Mouse (Mus musculus) ES-Bruce4 (cell line): Measurements from ENCODE around the gene Trim69. TPM values are rescaled to one million over a fixed set of nuclear protein-coding genes. Genes with fewer than 3 reads are reported as not detected.
A peak's percentile ranks its signal among the peaks of the same experiment; 100 is the strongest.

Experiments
- H3K27ac ChIP-seq: 2 replicates; pipeline ENCODE4 v1.5.1; 2012; ENCODE audit warnings: low read length, inconsistent platforms; ENCODE audit not compliant: insufficient read depth
- H3K27me3 ChIP-seq: 2 replicates; pipeline ENCODE4 v1.6.1; 2012; ENCODE audit warnings: mild to moderate bottlenecking, low read length, inconsistent platforms; ENCODE audit not compliant: control insufficient read depth, poor library complexity, insufficient read depth, severe bottlenecking
- H3K36me3 ChIP-seq: 2 replicates; pipeline ENCODE4 v1.6.1; 2012; ENCODE audit warnings: inconsistent platforms, mild to moderate bottlenecking, low read length, moderate library complexity; ENCODE audit not compliant: control insufficient read depth, poor library complexity, insufficient read depth, severe bottlenecking
- H3K4me1 ChIP-seq: one replicate; pipeline ENCODE4 v1.8.1; 2011; ENCODE audit warnings: low read length; ENCODE audit not compliant: control insufficient read depth, insufficient read depth
- H3K4me3 ChIP-seq: 2 replicates; pipeline ENCODE4 v1.5.1; 2011; ENCODE audit warnings: low read depth, mild to moderate bottlenecking, low read length
- H3K9ac ChIP-seq: 2 replicates; pipeline ENCODE4 v1.6.1; 2012; ENCODE audit warnings: low read depth, mild to moderate bottlenecking, inconsistent platforms; ENCODE audit not compliant: poor library complexity, severe bottlenecking
- H3K9me3 ChIP-seq: replicated peaks from 2 replicates; pipeline ENCODE4 v1.6.1; 2012; ENCODE audit warnings: mild to moderate bottlenecking, low read length, inconsistent platforms; ENCODE audit not compliant: control insufficient read depth, poor library complexity, insufficient read depth, severe bottlenecking
- CTCF ChIP-seq: IDR thresholded peaks from one replicate; pipeline ENCODE4 v1.8.1; 2011; ENCODE audit warnings: low read depth, low read length
- EP300 ChIP-seq: IDR thresholded peaks from 2 replicates; pipeline ENCODE4 v1.6.1; 2011; ENCODE audit warnings: low read depth, low read length; ENCODE audit not compliant: insufficient read depth
- POLR2A ChIP-seq: IDR thresholded peaks from one replicate; pipeline ENCODE4 v1.8.1; 2011; ENCODE audit warnings: low read length; ENCODE audit not compliant: insufficient read depth
- polyA plus RNA-seq: library from polyadenylated mRNA; stranded (reverse); fragments of >200 nt; gene quantifications from 2 replicates; pipeline ENCODE4 v1.2.4, GENCODE M21; 2011; ENCODE audit warnings: low read depth; ENCODE audit not compliant: missing spikeins, insufficient read depth, insufficient read length

Trim69 gene
- 0.43 TPM in 1 of 2 replicates, not detected in the other for polyA plus RNA-seq

GRCm38 (mm10) chr2:122160680-122161079 lies at the start of gene Trim69:
TSS of gene Trim69 (plus strand) at chr2:122160700.
- Histone ChIP-seq H3K36me3 (no peaks in the 10 kb centered on the region), H3K9ac (no peak within 1 kb of the TSS), H3K4me3 (no peak within 1 kb of the TSS), H3K9me3 (no peaks in the 10 kb centered on the region), H3K4me1 (peaks cover 4% of the 10 kb centered on the region), H3K27me3 (no peaks in the 10 kb centered on the region), H3K27ac (no peak within 1 kb of the TSS)
- TF ChIP-seq POLR2A = no peak
- peak; percentile 85 for TF ChIP-seq CTCF

- Histone ChIP-seq H3K36me3 (peaks cover 8% of the 10 kb centered on the region), H3K27ac (no peak overlapping the region), H3K9ac (peak overlapping the region; percentile 92), H3K4me1 (peaks cover 2% of the 10 kb centered on the region), H3K27me3 (no peaks in the 10 kb centered on the region), H3K9me3 (no peaks in the 10 kb centered on the region), H3K4me3 (no peak overlapping the region)
- TF ChIP-seq POLR2A (no peak), EP300 (no peak), CTCF (no peak)
These were observed 43.6 kb upstream of the Trim69 start for GRCm38 (mm10) chr2:122116888-122117287.

GRCm38 (mm10) chr2:122117961-122118958 lies 42.2 kb upstream of the Trim69 start, which contains the start of gene Spg11:
TSS of gene Spg11 (minus strand) at chr2:122118386.
- H3K36me3 ChIP-seq = peaks cover 8% of the 10 kb centered on the region; the same call in 1 of the 2 replicates
- H3K9ac ChIP-seq = peak within 1 kb of the TSS; percentile 92
- H3K4me1 ChIP-seq = peaks cover 2% of the 10 kb centered on the region
- H3K27ac ChIP-seq = peak within 1 kb of the TSS; percentile 93
- peak; percentile 90 for TF ChIP-seq POLR2A
- peak; percentile 90 for TF ChIP-seq EP300
- TF ChIP-seq CTCF = no peak
- no peaks in the 10 kb centered on the region for H3K27me3 ChIP-seq
- no peaks in the 10 kb centered on the region for H3K9me3 ChIP-seq
- peak within 1 kb of the TSS; percentile 93 for H3K4me3 ChIP-seq

GRCm38 (mm10) chr2:122125680-122126572 lies 34.6 kb upstream of the Trim69 start:
- H3K36me3 ChIP-seq = no peaks in the 10 kb centered on the region
- peak; percentile 83 for TF ChIP-seq EP300
- peak; percentile 17 for TF ChIP-seq POLR2A
- no peak for TF ChIP-seq CTCF
- H3K4me1 ChIP-seq = peaks cover 10% of the 10 kb centered on the region
- peak overlapping the region; percentile 41 for H3K4me3 ChIP-seq
- no peaks in the 10 kb centered on the region for H3K27me3 ChIP-seq
- H3K27ac ChIP-seq = peak overlapping the region; percentile 65
- 0 out of 2 replicates have a peak overlapping the region, but pooled peaks have one; percentile 13 for H3K9ac ChIP-seq
- no peaks in the 10 kb centered on the region for H3K9me3 ChIP-seq

- H3K9me3 ChIP-seq = no peaks in the 10 kb centered on the region
- no peaks in the 10 kb centered on the region for H3K36me3 ChIP-seq
- peaks cover 10% of the 10 kb centered on the region for H3K4me1 ChIP-seq
- H3K27ac ChIP-seq = peak overlapping the region; percentile 65
- TF ChIP-seq EP300 = no peak
- no peak for TF ChIP-seq POLR2A
- TF ChIP-seq CTCF = no peak
- H3K4me3 ChIP-seq = no peak overlapping the region
- no peaks in the 10 kb centered on the region for H3K27me3 ChIP-seq
- 0 out of 2 replicates have a peak overlapping the region, but pooled peaks have one; percentile 13 for H3K9ac ChIP-seq
These were observed 33.6 kb upstream of the Trim69 start for GRCm38 (mm10) chr2:122126765-122127347.
